Mouse (Mus musculus) neural tube, embryonic 12.5 days (tissue): Measurements from ENCODE around the gene Vangl2. TPM values are rescaled to one million over a fixed set of nuclear protein-coding genes. Genes with fewer than 3 reads are reported as not detected.

Experiments
- ATAC-seq: fragments of 200-750 bp; cut with Nextera tagmentation; 2 replicates; pipeline ENCODE4 v1.8.0; 2017; ENCODE audit warnings: low read depth, mild to moderate bottlenecking, moderate TSS enrichment, moderate library complexity; ENCODE audit not compliant: low FRiP score
- H3K27ac ChIP-seq: fragments of 300-500 bp; sonication (generic); 2 replicates; pipeline ENCODE4 v1.5.1; 2016
- H3K27me3 ChIP-seq: fragments of 300-500 bp; sonication (generic); replicated peaks from 2 replicates; pipeline ENCODE4 v1.6.1; 2016; ENCODE audit warnings: mild to moderate bottlenecking
- H3K36me3 ChIP-seq: fragments of 300-500 bp; sonication (generic); 2 replicates; pipeline ENCODE4 v1.6.1; 2016; ENCODE audit warnings: mild to moderate bottlenecking
- H3K4me1 ChIP-seq: fragments of 300-500 bp; sonication (generic); 2 replicates; pipeline ENCODE4 v1.6.1; 2016
- H3K4me2 ChIP-seq: fragments of 300-500 bp; sonication (generic); replicated peaks from 2 replicates; pipeline ENCODE4 v1.6.1; 2016; ENCODE audit warnings: mild to moderate bottlenecking
- H3K4me3 ChIP-seq: fragments of 300-500 bp; sonication (generic); 2 replicates; pipeline ENCODE4 v1.5.1; 2016
- H3K9ac ChIP-seq: fragments of 300-500 bp; sonication (generic); 2 replicates; pipeline ENCODE4 v1.6.1; 2016; ENCODE audit warnings: mild to moderate bottlenecking
- H3K9me3 ChIP-seq: fragments of 300-500 bp; sonication (generic); 2 replicates; pipeline ENCODE4 v1.6.1; 2016; ENCODE audit warnings: mild to moderate bottlenecking
- WGBS: fragments of 180-500 bp; shearing (Covaris S2); methylation state at CpG from one replicate; pipeline ENCODE4 v1.1.7; 2016; 5-methylcytosine and 5-hydroxymethylcytosine counted together
- polyA plus RNA-seq: library from polyadenylated mRNA; unstranded; fragments of >200 nt; fragmentation: Nextera tagmentation; extraction: Ambion mirVana; gene quantifications from 2 replicates; pipeline ENCODE4 v1.2.1, GENCODE M21; 2016

Vangl2 gene
- polyA plus RNA-seq, 1 experiment from 2014 or later = 69.7 TPM

- 1% methylated on average over 23 of the region's 23 CpGs for WGBS
- peaks cover 63% of the 10 kb centered on the region for H3K4me1 ChIP-seq
These were observed 1.9 kb downstream of the Vangl2 start for GRCm38 (mm10) chr1:172026201-172026901.

GRCm38 (mm10) chr1:172025201-172025904 is 2.9 kb downstream of the Vangl2 start:
- Histone ChIP-seq H3K4me1 (peaks cover 71% of the 10 kb centered on the region), H3K27ac (0 out of 2 replicates have a peak overlapping the region, but pooled peaks have one; percentile 1), H3K27me3 (no peaks in the 10 kb centered on the region), H3K36me3 (peaks cover 11% of the 10 kb centered on the region; the same call in 1 of the 2 replicates), H3K9ac (peak overlapping the region; percentile 85), H3K4me3 (peak overlapping the region; percentile 72), H3K4me2 (peak overlapping the region; percentile 92), H3K9me3 (no peaks in the 10 kb centered on the region)
- no peak for ATAC-seq
- WGBS = 19% methylated on average over 8 of the region's 8 CpGs

More at GRCm38 (mm10) chr1:172026201-172026901, 1.9 kb downstream of the Vangl2 start:
- H3K27ac ChIP-seq = peak overlapping the region; percentile 75; the same call in 1 of the 2 replicates
- peak overlapping the region; percentile 92 for H3K4me2 ChIP-seq
- peak; percentile 63 for ATAC-seq
- peaks cover 11% of the 10 kb centered on the region; the same call in 1 of the 2 replicates for H3K36me3 ChIP-seq
- no peaks in the 10 kb centered on the region for H3K9me3 ChIP-seq
- H3K4me3 ChIP-seq = peak overlapping the region; percentile 72
- H3K9ac ChIP-seq = peak overlapping the region; percentile 85
- H3K27me3 ChIP-seq = no peaks in the 10 kb centered on the region

- peaks cover 11% of the 10 kb centered on the region; the same call in 1 of the 2 replicates for H3K36me3 ChIP-seq
- H3K9ac ChIP-seq = peak overlapping the region; percentile 85
- ATAC-seq = no peak
- WGBS = 15% methylated on average over 9 of the region's 9 CpGs
- peak overlapping the region; percentile 72 for H3K4me3 ChIP-seq
- no peaks in the 10 kb centered on the region for H3K27me3 ChIP-seq
- peaks cover 79% of the 10 kb centered on the region for H3K4me1 ChIP-seq
- peak overlapping the region; percentile 92 for H3K4me2 ChIP-seq
- H3K27ac ChIP-seq = no peak overlapping the region
- no peaks in the 10 kb centered on the region for H3K9me3 ChIP-seq
These were observed 3.9 kb downstream of the Vangl2 start for GRCm38 (mm10) chr1:172024140-172024895.

- H3K27ac ChIP-seq = 0 out of 2 replicates have a peak overlapping the region, but pooled peaks have one; percentile 4
- peak overlapping the region; percentile 55 for H3K4me2 ChIP-seq
- H3K9me3 ChIP-seq = no peaks in the 10 kb centered on the region
- peaks cover 11% of the 10 kb centered on the region; the same call in 1 of the 2 replicates for H3K36me3 ChIP-seq
- WGBS = 60% methylated on average over 10 of the region's 10 CpGs
- 0 out of 2 replicates have a peak overlapping the region, but pooled peaks have one; percentile 30 for H3K9ac ChIP-seq
- H3K27me3 ChIP-seq = no peaks in the 10 kb centered on the region
- H3K4me1 ChIP-seq = peaks cover 96% of the 10 kb centered on the region
- no peak for ATAC-seq
- H3K4me3 ChIP-seq = no peak overlapping the region
These were observed 8.3 kb downstream of the Vangl2 start for GRCm38 (mm10) chr1:172019863-172020521.

- H3K9me3 ChIP-seq = no peaks in the 10 kb centered on the region
- WGBS = 95% methylated on average over 4 of the region's 4 CpGs
- H3K4me1 ChIP-seq = peaks cover 96% of the 10 kb centered on the region
- peak overlapping the region; percentile 55 for H3K4me2 ChIP-seq
- no peak for ATAC-seq
- peaks cover 11% of the 10 kb centered on the region; the same call in 1 of the 2 replicates for H3K36me3 ChIP-seq
- peak overlapping the region; percentile 42; the same call in 1 of the 2 replicates for H3K27ac ChIP-seq
- H3K4me3 ChIP-seq = no peak overlapping the region
- no peaks in the 10 kb centered on the region for H3K27me3 ChIP-seq
- no peak overlapping the region for H3K9ac ChIP-seq
These were observed 8.9 kb downstream of the Vangl2 start for GRCm38 (mm10) chr1:172019339-172019738.

GRCm38 (mm10) chr1:172018336-172019311 is 9.6 kb downstream of the Vangl2 start:
- H3K27me3 ChIP-seq = no peaks in the 10 kb centered on the region
- peak overlapping the region; percentile 55 for H3K4me2 ChIP-seq
- no peak overlapping the region; the same call in 1 of the 2 replicates for H3K9ac ChIP-seq
- H3K27ac ChIP-seq = peak overlapping the region; percentile 90; the same call in 1 of the 2 replicates
- ATAC-seq = no peak
- H3K4me1 ChIP-seq = peaks cover 96% of the 10 kb centered on the region
- H3K4me3 ChIP-seq = no peak overlapping the region
- 62% methylated on average over 9 of the region's 9 CpGs for WGBS
- no peaks in the 10 kb centered on the region for H3K9me3 ChIP-seq
- H3K36me3 ChIP-seq = peaks cover 11% of the 10 kb centered on the region; the same call in 1 of the 2 replicates

- Histone ChIP-seq H3K4me1 (peaks cover 98% of the 10 kb centered on the region), H3K4me3 (no peak overlapping the region), H3K36me3 (peaks cover 16% of the 10 kb centered on the region), H3K9ac (peak overlapping the region; percentile 46), H3K4me2 (peak overlapping the region; percentile 55), H3K27me3 (no peaks in the 10 kb centered on the region), H3K27ac (peak overlapping the region; percentile 90), H3K9me3 (no peaks in the 10 kb centered on the region)
- 62% methylated on average over 6 of the region's 6 CpGs for WGBS
- peak; percentile 18 for ATAC-seq
These were observed 10.7 kb downstream of the Vangl2 start for GRCm38 (mm10) chr1:172017517-172018070.

- peak; percentile 89 for ATAC-seq
- no peaks in the 10 kb centered on the region for H3K27me3 ChIP-seq
- WGBS = 16% methylated on average over 6 of the region's 6 CpGs
These were observed 11.4 kb downstream of the Vangl2 start for GRCm38 (mm10) chr1:172016660-172017516.

GRCm38 (mm10) chr1:172016031-172016430 is 12.2 kb downstream of the Vangl2 start:
- Histone ChIP-seq H3K27me3 (no peaks in the 10 kb centered on the region), H3K4me3 (peak overlapping the region; percentile 11; the same call in 1 of the 2 replicates), H3K27ac (peak overlapping the region; percentile 90), H3K9ac (peak overlapping the region; percentile 40), H3K4me1 (peaks cover 90% of the 10 kb centered on the region), H3K9me3 (no peaks in the 10 kb centered on the region), H3K36me3 (peaks cover 18% of the 10 kb centered on the region), H3K4me2 (peak overlapping the region; percentile 55)
- 43% methylated on average over 8 of the region's 8 CpGs for WGBS
- ATAC-seq = no peak

More at GRCm38 (mm10) chr1:172016660-172017516, 11.4 kb downstream of the Vangl2 start:
- Histone ChIP-seq H3K4me2 (peak overlapping the region; percentile 55), H3K4me3 (peak overlapping the region; percentile 11; the same call in 1 of the 2 replicates), H3K4me1 (peaks cover 96% of the 10 kb centered on the region), H3K36me3 (peaks cover 12% of the 10 kb centered on the region), H3K9me3 (no peaks in the 10 kb centered on the region), H3K9ac (peak overlapping the region; percentile 46), H3K27ac (peak overlapping the region; percentile 90)
